Mouse (Mus musculus): ENCODE data around the gene Ing5.
"Not testable (repeated sequence)": the region's sequence is repeated elsewhere in the genome, so short reads cannot be mapped to it uniquely, and the experiment has no call there.

The Ing5 gene

DNA sequence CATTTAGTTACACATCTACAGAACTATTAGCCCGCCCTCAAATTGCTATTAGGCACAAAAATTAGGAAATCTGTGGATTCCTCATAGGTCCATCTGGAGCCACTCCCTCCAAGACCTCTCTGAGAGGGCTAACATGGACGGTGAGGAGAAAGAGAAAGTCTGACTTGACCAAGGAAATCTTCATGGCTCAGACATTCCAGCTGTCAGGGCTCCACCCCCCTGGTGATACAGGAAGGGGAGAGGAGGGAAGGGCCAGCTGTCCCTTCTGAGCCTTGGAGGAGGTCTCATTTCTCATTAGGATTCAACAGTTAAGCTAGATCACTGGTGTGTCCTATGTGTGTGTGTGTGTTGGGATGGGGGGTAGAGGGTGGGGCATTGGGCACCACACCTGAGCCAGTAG is 57.3 kb downstream of the Ing5 start, which contains the start of gene Gal3st2:
Gal3st2 (plus strand) TSS at position 259 of the 400 bp plus-strand sequence.
- not testable (repeated sequence) for DNase-seq (ENCODE audit: low spot score in 2 of 2)

Measured in cerebellum, postnatal 4 days (tissue).